Mouse (Mus musculus) bone marrow macrophage, adult 2 months (primary cell): ENCODE results near the gene Proser3.

Source experiments
- CTCF ChIP-seq: IDR thresholded peaks from 2 replicates; pipeline ENCODE4 v1.5.1; 2012; ENCODE audit warnings: low read depth, mild to moderate bottlenecking, low read length, moderate library complexity
- POLR2A ChIP-seq: IDR thresholded peaks from 2 replicates; pipeline ENCODE4 v1.6.1; 2012; ENCODE audit warnings: mild to moderate bottlenecking, low read depth, low read length, borderline replicate concordance

- no peak for TF ChIP-seq CTCF
- TF ChIP-seq POLR2A, result no peak
These were observed 26.1 kb downstream of the Proser3 start for GRCm38 (mm10) chr7:30525954-30526353.
